Mouse (Mus musculus): ENCODE results near the gene Mok. TPM values are rescaled to one million over a fixed set of nuclear protein-coding genes. Genes with fewer than 3 reads are reported as not detected.
A peak's percentile ranks its signal among the peaks of the same experiment; 100 is the strongest.

Gene Mok
- polyA plus RNA-seq, 1 experiment = 5.4 TPM

- Histone ChIP-seq H3K4me1 (ENCODE audit: control insufficient read depth, insufficient read depth, low read length) (peaks cover 23% of the 10 kb centered on the region), H3K4me3 (ENCODE audit: insufficient read depth, low read length) (no peak overlapping the region), H3K27ac (ENCODE audit: insufficient read depth, low read depth, low read length) (no peak overlapping the region)
- TF ChIP-seq POLR2A (IDR thresholded peaks at IDR 0.05; ENCODE audit: borderline replicate concordance, low read depth, low read length) = no peak
- TF ChIP-seq CTCF (IDR thresholded peaks at IDR 0.05; ENCODE audit: low read depth, low read length) = no peak
These were observed 43.5 kb downstream of the Mok start for GRCm38 (mm10) chr12:110797202-110797601.

GRCm38 (mm10) chr12:110796748-110797147 lies 44.0 kb downstream of the Mok start:
- Histone ChIP-seq H3K4me1 (ENCODE audit: control insufficient read depth, insufficient read depth, low read length) (peaks cover 23% of the 10 kb centered on the region), H3K27ac (ENCODE audit: insufficient read depth, low read depth, low read length) (no peak overlapping the region), H3K4me3 (ENCODE audit: insufficient read depth, low read length) (no peak overlapping the region)
- TF ChIP-seq CTCF (IDR thresholded peaks at IDR 0.05; ENCODE audit: low read depth, low read length) (no peak), POLR2A (IDR thresholded peaks at IDR 0.05; ENCODE audit: borderline replicate concordance, low read depth, low read length) (no peak)

GRCm38 (mm10) chr12:110795035-110795434 lies 45.7 kb downstream of the Mok start:
- no peak for TF ChIP-seq POLR2A (IDR thresholded peaks at IDR 0.05; ENCODE audit: borderline replicate concordance, low read depth, low read length)
- Histone ChIP-seq H3K27ac (ENCODE audit: insufficient read depth, low read depth, low read length) (no peak overlapping the region), H3K4me3 (ENCODE audit: insufficient read depth, low read length) (no peak overlapping the region), H3K4me1 (ENCODE audit: control insufficient read depth, insufficient read depth, low read length) (peaks cover 23% of the 10 kb centered on the region)

GRCm38 (mm10) chr12:110791026-110791425 lies 49.7 kb downstream of the Mok start:
- Histone ChIP-seq H3K4me1 (ENCODE audit: control insufficient read depth, insufficient read depth, low read length) (peaks cover 7% of the 10 kb centered on the region), H3K4me3 (ENCODE audit: insufficient read depth, low read length) (no peak overlapping the region), H3K27ac (ENCODE audit: insufficient read depth, low read depth, low read length) (no peak overlapping the region)
- TF ChIP-seq CTCF (IDR thresholded peaks at IDR 0.05; ENCODE audit: low read depth, low read length) = no peak
- no peak for TF ChIP-seq POLR2A (IDR thresholded peaks at IDR 0.05; ENCODE audit: borderline replicate concordance, low read depth, low read length)

GRCm38 (mm10) chr12:110790580-110790979 lies 50.2 kb downstream of the Mok start:
- peaks cover 8% of the 10 kb centered on the region for H3K4me1 ChIP-seq (ENCODE audit: control insufficient read depth, insufficient read depth, low read length)
- no peak overlapping the region for H3K27ac ChIP-seq (ENCODE audit: insufficient read depth, low read depth, low read length)
- TF ChIP-seq CTCF (IDR thresholded peaks at IDR 0.05; ENCODE audit: low read depth, low read length) (no peak), POLR2A (IDR thresholded peaks at IDR 0.05; ENCODE audit: borderline replicate concordance, low read depth, low read length) (no peak)
- no peak overlapping the region for H3K4me3 ChIP-seq (ENCODE audit: insufficient read depth, low read length)

- peaks cover 8% of the 10 kb centered on the region for H3K4me1 ChIP-seq (ENCODE audit: control insufficient read depth, insufficient read depth, low read length)
- no peak overlapping the region for H3K27ac ChIP-seq (ENCODE audit: insufficient read depth, low read depth, low read length)
- no peak overlapping the region for H3K4me3 ChIP-seq (ENCODE audit: insufficient read depth, low read length)
- TF ChIP-seq POLR2A (IDR thresholded peaks at IDR 0.05; ENCODE audit: borderline replicate concordance, low read depth, low read length) = no peak
- TF ChIP-seq CTCF (IDR thresholded peaks at IDR 0.05; ENCODE audit: low read depth, low read length) = no peak
These were observed 54.5 kb downstream of the Mok start for GRCm38 (mm10) chr12:110786243-110786642.

GRCm38 (mm10) chr12:110784211-110784610 lies 56.5 kb downstream of the Mok start:
- Histone ChIP-seq H3K4me3 (ENCODE audit: insufficient read depth, low read length) (no peak overlapping the region), H3K4me1 (ENCODE audit: control insufficient read depth, insufficient read depth, low read length) (peaks cover 15% of the 10 kb centered on the region), H3K27ac (ENCODE audit: insufficient read depth, low read depth, low read length) (no peak overlapping the region)
- TF ChIP-seq POLR2A (IDR thresholded peaks at IDR 0.05; ENCODE audit: borderline replicate concordance, low read depth, low read length) = no peak
- no peak for TF ChIP-seq CTCF (IDR thresholded peaks at IDR 0.05; ENCODE audit: low read depth, low read length)

GRCm38 (mm10) chr12:110782278-110782677 lies 58.5 kb downstream of the Mok start:
- no peak overlapping the region for H3K27ac ChIP-seq (ENCODE audit: insufficient read depth, low read depth, low read length)
- H3K4me3 ChIP-seq (ENCODE audit: insufficient read depth, low read length) = no peak overlapping the region
- no peak for TF ChIP-seq CTCF (IDR thresholded peaks at IDR 0.05; ENCODE audit: low read depth, low read length)
- TF ChIP-seq POLR2A (IDR thresholded peaks at IDR 0.05; ENCODE audit: borderline replicate concordance, low read depth, low read length) = no peak
- peaks cover 30% of the 10 kb centered on the region for H3K4me1 ChIP-seq (ENCODE audit: control insufficient read depth, insufficient read depth, low read length)

- Histone ChIP-seq H3K27ac (ENCODE audit: insufficient read depth, low read depth, low read length) (no peak overlapping the region), H3K4me1 (ENCODE audit: control insufficient read depth, insufficient read depth, low read length) (peaks cover 35% of the 10 kb centered on the region), H3K4me3 (ENCODE audit: insufficient read depth, low read length) (no peak overlapping the region)
- TF ChIP-seq CTCF (IDR thresholded peaks at IDR 0.05; ENCODE audit: low read depth, low read length) = no peak
- no peak for TF ChIP-seq POLR2A (IDR thresholded peaks at IDR 0.05; ENCODE audit: borderline replicate concordance, low read depth, low read length)
These were observed 59.6 kb downstream of the Mok start for GRCm38 (mm10) chr12:110781181-110781580.

- Histone ChIP-seq H3K4me3 (ENCODE audit: insufficient read depth, low read length) (no peak overlapping the region), H3K27ac (ENCODE audit: insufficient read depth, low read depth, low read length) (no peak overlapping the region), H3K4me1 (ENCODE audit: control insufficient read depth, insufficient read depth, low read length) (peaks cover 39% of the 10 kb centered on the region)
- TF ChIP-seq CTCF (IDR thresholded peaks at IDR 0.05; ENCODE audit: low read depth, low read length) = no peak
- TF ChIP-seq POLR2A (IDR thresholded peaks at IDR 0.05; ENCODE audit: borderline replicate concordance, low read depth, low read length) = no peak
These were observed 61.4 kb downstream of the Mok start for GRCm38 (mm10) chr12:110779296-110779695.

GRCm38 (mm10) chr12:110777853-110778252 lies 62.9 kb downstream of the Mok start:
- TF ChIP-seq CTCF (IDR thresholded peaks at IDR 0.05; ENCODE audit: low read depth, low read length) = no peak
- no peak for TF ChIP-seq POLR2A (IDR thresholded peaks at IDR 0.05; ENCODE audit: borderline replicate concordance, low read depth, low read length)
- peaks cover 39% of the 10 kb centered on the region for H3K4me1 ChIP-seq (ENCODE audit: control insufficient read depth, insufficient read depth, low read length)
- H3K27ac ChIP-seq (ENCODE audit: insufficient read depth, low read depth, low read length) = peak overlapping the region; percentile 84
- H3K4me3 ChIP-seq (ENCODE audit: insufficient read depth, low read length) = no peak overlapping the region

Measured in bone marrow macrophage, adult 2 months (primary cell).